Mouse (Mus musculus) bone marrow, adult 2 months (tissue): ENCODE measurements around the gene F830045P16Rik. TPM values are rescaled to one million over a fixed set of nuclear protein-coding genes. Genes with fewer than 3 reads are reported as not detected.
"Not testable (repeated sequence)": the region's sequence is repeated elsewhere in the genome, so short reads cannot be mapped to it uniquely, and the experiment has no call there.

Source experiments
- H3K27ac ChIP-seq: fragments of 200-500 bp; 2 replicates; pipeline ENCODE4 v1.5.1; 2012; ENCODE audit warnings: low read depth, mild to moderate bottlenecking, control low read depth, inconsistent platforms, low read length; ENCODE audit not compliant: control insufficient read depth, poor library complexity, insufficient read depth
- H3K4me1 ChIP-seq: fragments of 200-500 bp; 2 replicates; pipeline ENCODE4 v1.6.1; 2011; ENCODE audit warnings: low read length; ENCODE audit not compliant: control insufficient read depth, insufficient read depth
- H3K4me3 ChIP-seq: fragments of 200-500 bp; replicated peaks from 2 replicates; pipeline ENCODE3; 2011; ENCODE audit warnings: mild to moderate bottlenecking, low read depth, low read length, control low read depth; ENCODE audit not compliant: control insufficient read depth
- CTCF ChIP-seq: fragments of 200-500 bp; IDR thresholded peaks from 2 replicates; pipeline ENCODE4 v1.5.1; 2011; ENCODE audit warnings: low read length, control low read depth; ENCODE audit not compliant: control insufficient read depth, insufficient read depth
- POLR2A ChIP-seq: fragments of 200-500 bp; IDR thresholded peaks from 2 replicates; pipeline ENCODE4 v1.6.1; 2011; ENCODE audit warnings: low read depth, mild to moderate bottlenecking, control low read depth, low read length, borderline replicate concordance; ENCODE audit not compliant: control insufficient read depth
- WGBS: fragments of 180-500 bp; shearing (Covaris S2); methylation state at CpG from one replicate; pipeline ENCODE4 v1.1.7; 2018; 5-methylcytosine and 5-hydroxymethylcytosine counted together
- polyA plus RNA-seq: library from polyadenylated mRNA; stranded (reverse); fragments of >200 nt; gene quantifications from 2 replicates; pipeline ENCODE4 v1.2.4, GENCODE M21; 2011; ENCODE audit warnings: low replicate concordance; ENCODE audit not compliant: missing spikeins, insufficient read depth, insufficient read length

The F830045P16Rik gene
- polyA plus RNA-seq, 1 experiment, result not detected

DNA sequence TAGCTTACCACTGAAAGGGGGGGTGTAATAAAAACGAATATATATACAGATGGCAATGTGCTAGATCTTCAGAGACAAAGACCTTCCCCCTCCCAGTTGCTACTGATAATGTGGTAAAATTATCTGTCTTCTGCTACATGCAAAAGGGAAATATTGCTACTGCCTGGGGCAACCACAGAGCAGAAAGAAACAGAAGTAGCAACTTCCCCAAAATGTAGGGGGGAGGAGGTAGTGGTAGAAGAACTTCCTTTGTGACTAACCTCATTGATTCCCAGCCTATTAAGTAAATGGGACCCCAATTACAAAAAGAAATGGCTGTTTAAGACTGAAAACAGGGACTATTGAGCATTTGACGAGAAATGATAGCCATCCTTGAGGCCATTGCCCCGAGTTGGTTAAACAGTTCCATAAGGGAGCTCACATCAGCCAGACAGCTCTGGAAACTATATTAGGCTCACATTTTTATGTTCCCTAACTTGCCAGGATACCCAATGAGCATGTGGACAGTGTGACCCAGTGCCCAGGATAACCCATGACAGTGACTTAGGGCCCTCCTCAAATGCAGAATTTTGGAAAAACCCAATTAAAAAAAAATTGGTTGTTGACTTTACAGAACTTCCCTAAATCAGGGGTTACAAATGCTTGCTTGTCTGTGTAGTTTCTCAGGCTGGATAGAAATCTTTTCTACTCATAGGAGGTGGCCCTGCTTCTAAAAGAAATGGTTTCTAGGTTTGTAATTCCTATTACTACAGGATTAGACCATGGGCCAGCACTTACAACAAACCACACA lies 46.7 kb downstream of the F830045P16Rik start:
- H3K27ac ChIP-seq, result peak overlapping the region; percentile 73; the same call in 1 of the 2 replicates
- H3K4me3 ChIP-seq, result no peak overlapping the region
- WGBS, result 3% methylated on average over 3 of the region's 3 CpGs
- no peak for TF ChIP-seq CTCF
- TF ChIP-seq POLR2A, result no peak
- H3K4me1 ChIP-seq, result peaks cover 4% of the 10 kb centered on the region; the same call in 1 of the 2 replicates

GRCm38 (mm10) chr2:129483150-129483549 lies 53.3 kb downstream of the F830045P16Rik start:
- TF ChIP-seq POLR2A, result no peak
- TF ChIP-seq CTCF, result no peak
- Histone ChIP-seq H3K4me3 (no peak overlapping the region), H3K4me1 (no peaks in the 10 kb centered on the region), H3K27ac (no peak overlapping the region)
- 7% methylated on average over 3 of the region's 3 CpGs for whole genome bisulfite sequencing

DNA sequence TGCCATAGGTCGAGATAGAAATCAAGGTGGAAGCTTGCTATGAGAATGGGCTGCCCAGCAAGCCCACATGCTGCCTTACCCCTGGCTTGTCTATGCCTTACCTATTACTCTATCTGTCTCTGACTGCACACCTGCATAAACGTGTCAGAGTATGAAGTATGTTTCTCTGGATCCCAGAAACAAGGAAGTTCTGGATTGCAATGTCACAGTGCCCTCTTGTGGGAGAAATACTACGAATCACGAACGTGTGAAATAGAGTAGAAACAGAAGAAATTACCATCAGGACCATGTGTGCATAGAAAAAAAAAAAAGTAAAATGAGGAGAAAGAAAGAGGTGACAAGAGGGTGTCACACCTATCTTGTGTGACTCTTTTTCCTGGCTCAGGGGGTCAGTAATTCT lies 64.5 kb downstream of the F830045P16Rik start:
- 11% methylated on average over 5 of the region's 5 CpGs for WGBS
- Histone ChIP-seq H3K27ac (no peak overlapping the region), H3K4me3 (no peak overlapping the region), H3K4me1 (no peaks in the 10 kb centered on the region)
- no peak for TF ChIP-seq CTCF
- no peak for TF ChIP-seq POLR2A

- TF ChIP-seq POLR2A (no peak), CTCF (no peak)
- no peak overlapping the region for H3K4me3 ChIP-seq
- no peak overlapping the region for H3K27ac ChIP-seq
- no peaks in the 10 kb centered on the region for H3K4me1 ChIP-seq
- WGBS, result 60% methylated on average over 2 of the region's 2 CpGs
Measured at GRCm38 (mm10) chr2:129470839-129471238, 65.6 kb downstream of the F830045P16Rik start.

GRCm38 (mm10) chr2:129438772-129439171 lies 97.6 kb downstream of the F830045P16Rik start:
- 88% methylated on average over 1 of the region's 1 CpGs for WGBS

GRCm38 (mm10) chr2:129435154-129435553 lies 101.2 kb downstream of the F830045P16Rik start:
- TF ChIP-seq POLR2A (no peak), CTCF (no peak)
- H3K27ac ChIP-seq, result no peak overlapping the region
- no peaks in the 10 kb centered on the region for H3K4me1 ChIP-seq
- H3K4me3 ChIP-seq, result no peak overlapping the region
- WGBS, result 49% methylated on average over 1 of the region's 1 CpGs

More at GRCm38 (mm10) chr2:129438772-129439171, 97.6 kb downstream of the F830045P16Rik start:
- H3K4me1 ChIP-seq, H3K27ac ChIP-seq, H3K4me3 ChIP-seq: not testable (repeated sequence)

DNA sequence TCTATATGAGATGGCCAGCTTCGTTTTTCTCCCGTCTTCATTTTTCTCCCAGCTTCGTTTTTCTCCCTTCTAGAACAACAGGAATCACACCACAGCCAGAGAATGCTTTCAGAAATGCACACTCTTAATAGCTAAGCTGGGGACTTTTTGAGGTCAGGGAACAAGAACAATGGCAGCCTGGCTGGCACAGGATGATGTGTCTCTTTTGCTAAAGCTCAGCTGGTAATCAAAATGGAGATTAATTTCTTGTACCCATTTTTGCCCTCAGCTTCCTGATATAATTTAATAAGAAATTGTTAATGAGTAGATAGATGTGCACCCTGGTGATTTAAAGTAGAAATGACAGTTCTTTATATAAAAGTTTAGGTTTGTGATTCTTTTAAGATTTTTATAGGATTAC lies 112.7 kb downstream of the F830045P16Rik start:
- H3K27ac ChIP-seq, result no peak overlapping the region
- WGBS, result 73% methylated on average over 3 of the region's 3 CpGs
- no peak for TF ChIP-seq CTCF
- TF ChIP-seq POLR2A, result no peak
- no peak overlapping the region for H3K4me3 ChIP-seq
- no peaks in the 10 kb centered on the region; the same call in 1 of the 2 replicates for H3K4me1 ChIP-seq

- TF ChIP-seq POLR2A, result no peak
- TF ChIP-seq CTCF, result no peak
Measured at GRCm38 (mm10) chr2:129420897-129421561, 115.4 kb downstream of the F830045P16Rik start.

More at GRCm38 (mm10) chr2:129420897-129421561, 115.4 kb downstream of the F830045P16Rik start:
- Histone ChIP-seq H3K4me1 (no peaks in the 10 kb centered on the region; the same call in 1 of the 2 replicates), H3K27ac (no peak overlapping the region), H3K4me3 (no peak overlapping the region)
- WGBS, result 63% methylated on average over 10 of the region's 10 CpGs
